Mouse (Mus musculus) ES-E14 (cell line): Measurements from ENCODE around the gene 1700029P11Rik. TPM values are rescaled to one million over a fixed set of nuclear protein-coding genes. Genes with fewer than 3 reads are reported as not detected.

Experiments used
- DNase-seq: peaks from one replicate; pipeline ENCODE4 v3.0.0-alpha.2; 2013; ENCODE audit warnings: low read depth, low spot score
- H3K27ac ChIP-seq: 2 replicates; pipeline ENCODE4 v1.5.1; 2012; ENCODE audit warnings: low read depth, mild to moderate bottlenecking, low read length, moderate library complexity, mixed read lengths; ENCODE audit not compliant: poor library complexity, insufficient read depth, severe bottlenecking
- H3K36me3 ChIP-seq: 2 replicates; pipeline ENCODE4 v1.6.1; 2012; ENCODE audit warnings: mild to moderate bottlenecking, low read length, moderate library complexity, mixed read lengths; ENCODE audit not compliant: control insufficient read depth, poor library complexity, insufficient read depth, severe bottlenecking
- H3K4me1 ChIP-seq, 2 experiments: fragments of 150-350 bp in 1 of 2; sonication (generic) in 1 of 2; 2 replicates each; pipeline ENCODE4 v1.6.1; 2012; ENCODE audit warnings: low read length in 2 of 2, mild to moderate bottlenecking in 1 of 2, mixed read lengths in 1 of 2; ENCODE audit not compliant: control insufficient read depth in 2 of 2, insufficient read depth in 2 of 2, poor library complexity in 1 of 2
- H3K4me3 ChIP-seq, 2 experiments: fragments of 150-350 bp in 1 of 2; sonication (generic) in 1 of 2; 2 replicates each; pipeline ENCODE4 v1.5.1; 2012; ENCODE audit warnings: low read length in 2 of 2, low read depth in 1 of 2, mild to moderate bottlenecking in 1 of 2, mixed read lengths in 1 of 2; ENCODE audit not compliant: insufficient read depth in 1 of 2, poor library complexity in 1 of 2, severe bottlenecking in 1 of 2
- H3K9ac ChIP-seq: 2 replicates; pipeline ENCODE4 v1.6.1; 2012; ENCODE audit warnings: low read depth, mild to moderate bottlenecking, low read length, mixed read lengths; ENCODE audit not compliant: poor library complexity, insufficient read depth, severe bottlenecking
- H3K9me3 ChIP-seq: fragments of 150-350 bp; sonication (generic); 2 replicates; pipeline ENCODE4 v1.6.1; 2012; ENCODE audit warnings: low read depth, mild to moderate bottlenecking, low read length; ENCODE audit not compliant: control insufficient read depth, insufficient read depth
- CHD2 ChIP-seq: IDR thresholded peaks from 2 replicates; pipeline ENCODE4 v1.6.1; 2014; ENCODE audit warnings: mild to moderate bottlenecking, low read depth, low read length, inconsistent platforms
- HCFC1 ChIP-seq: IDR thresholded peaks from 2 replicates; pipeline ENCODE4 v1.6.1; 2012; ENCODE audit warnings: low read length, inconsistent platforms, borderline replicate concordance; ENCODE audit not compliant: insufficient read depth
- MAFK ChIP-seq: IDR thresholded peaks from 2 replicates; pipeline ENCODE4 v1.6.1; 2014; ENCODE audit warnings: mild to moderate bottlenecking, low read depth, low read length, inconsistent platforms; ENCODE audit not compliant: insufficient read depth
- ZC3H11A ChIP-seq: IDR thresholded peaks from 2 replicates; pipeline ENCODE4 v1.6.1; 2012; ENCODE audit warnings: low read depth, mild to moderate bottlenecking, inconsistent platforms, low read length, borderline replicate concordance
- ZNF384 ChIP-seq: IDR thresholded peaks from 2 replicates; pipeline ENCODE4 v1.6.1; 2012; ENCODE audit warnings: low read depth, low read length, inconsistent platforms
- in situ Hi-C, 2 experiments: fragments of 600-800 bp; cut with MboI; formaldehyde crosslinking; loops; one replicate each; pipeline ENCODE4 v1.15.1; 2025; ENCODE audit warnings: low sequenced_read_pairs in 2 of 2, inconsistent platforms in 1 of 2; ENCODE audit not compliant: unreplicated experiment in 2 of 2
- total RNA-seq: library from RNA; depleted of rRNA; stranded (reverse); fragments of 300-350 nt; gene quantifications from 2 replicates; pipeline ENCODE4 v1.2.3, GENCODE M21; 2012

The 1700029P11Rik gene
- total RNA-seq, 1 experiment = 29.9 TPM

DNA sequence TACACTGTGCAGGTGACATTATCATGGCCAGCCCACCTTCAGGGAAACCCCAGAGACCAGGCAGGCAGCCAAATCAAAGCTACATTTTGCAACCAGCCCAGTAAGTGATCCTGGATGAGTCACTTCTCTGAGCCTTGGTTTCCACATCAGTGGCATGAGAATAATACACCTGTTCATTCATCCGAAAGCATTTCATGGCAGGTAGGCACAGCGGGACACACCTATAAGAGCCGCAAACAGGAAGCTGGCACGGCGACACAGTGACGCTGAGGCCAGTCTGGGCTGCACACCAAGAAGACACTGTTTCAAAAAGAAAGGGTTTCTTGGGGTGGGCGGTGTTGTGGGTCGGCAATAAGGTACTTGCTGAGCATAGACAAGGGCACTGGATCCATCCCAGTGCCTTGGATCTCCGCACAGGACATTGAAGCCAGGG lies 26.2 kb upstream of the 1700029P11Rik start:
- no peak overlapping the region for H3K27ac ChIP-seq
- TF ChIP-seq MAFK = no peak
- no peak for TF ChIP-seq HCFC1
- TF ChIP-seq CHD2 = no peak
- TF ChIP-seq ZC3H11A = no peak
- no peak for TF ChIP-seq ZNF384
- H3K9me3 ChIP-seq = no peaks in the 10 kb centered on the region
- peaks cover 80% of the 10 kb centered on the region for H3K36me3 ChIP-seq
- no peak overlapping the region for H3K9ac ChIP-seq
- in situ Hi-C loops = loop anchor here in 1 of 2 experiments (5.0 kb wide), 1 partner anchor 33 kb away; the partner anchor contains the start of gene Xrcc6
- no peak overlapping the region for H3K4me3 ChIP-seq
- DNase-seq = no peak
- peaks cover 2 to 15% of the 10 kb centered on the region in 2 experiments; a peak in 2 of 4 replicates for H3K4me1 ChIP-seq

DNA sequence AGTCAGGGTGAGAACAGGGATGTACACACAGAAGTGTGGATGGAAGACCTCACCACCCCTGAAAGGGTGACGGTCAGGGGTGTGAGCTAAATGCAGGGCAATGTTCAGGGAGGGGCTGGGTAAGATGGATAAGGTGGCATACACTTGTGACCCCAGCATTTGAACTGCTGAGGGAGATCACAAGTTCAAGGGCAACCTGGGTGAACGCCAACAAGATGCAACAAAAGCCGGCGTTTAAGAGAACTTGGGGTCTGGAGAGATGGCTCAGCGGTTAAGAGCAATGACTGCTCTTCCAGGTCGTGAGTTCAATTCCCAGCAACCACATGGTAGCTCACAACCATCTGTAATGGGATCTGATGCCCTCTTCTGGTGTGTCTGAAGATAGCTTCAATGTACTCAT lies 25.6 kb upstream of the 1700029P11Rik start:
- no peak for DNase-seq
- peaks cover 2 to 12% of the 10 kb centered on the region in 2 experiments; a peak in 2 of 4 replicates for H3K4me1 ChIP-seq
- in situ Hi-C loops = loop anchor here in 1 of 2 experiments (5.0 kb wide), 1 partner anchor 33 kb away; the partner anchor contains the start of gene Xrcc6
- H3K9me3 ChIP-seq = no peaks in the 10 kb centered on the region
- H3K36me3 ChIP-seq = peaks cover 80% of the 10 kb centered on the region
- H3K4me3 ChIP-seq = no peak overlapping the region
- TF ChIP-seq HCFC1 (no peak), CHD2 (no peak), ZC3H11A (no peak), MAFK (no peak)
- no peak overlapping the region for H3K27ac ChIP-seq
- no peak overlapping the region for H3K9ac ChIP-seq

DNA sequence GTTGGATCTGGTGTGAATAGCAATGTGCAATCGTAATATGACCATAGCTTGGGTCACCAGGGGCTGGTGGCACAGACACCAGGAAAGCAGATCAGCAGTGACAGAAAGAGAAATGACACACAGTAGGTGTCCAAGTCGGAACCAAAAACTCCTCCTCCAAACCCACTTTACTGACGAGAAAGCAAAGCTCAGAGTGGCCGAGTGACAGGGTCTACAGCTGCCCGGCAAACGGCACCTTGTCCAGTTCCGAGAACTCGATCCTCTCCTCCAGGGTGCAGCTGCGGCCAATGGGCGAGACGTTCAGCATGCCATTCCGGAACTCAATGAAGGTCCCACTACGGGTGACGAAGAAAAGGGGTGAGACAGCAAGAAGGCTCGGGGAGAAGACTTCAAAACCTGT lies 24.9 kb upstream of the 1700029P11Rik start:
- no peak for DNase-seq
- H3K4me1 ChIP-seq = peaks cover 2 to 10% of the 10 kb centered on the region in 2 experiments; a peak in 2 of 4 replicates
- no peak overlapping the region for H3K9ac ChIP-seq
- no peak overlapping the region for H3K4me3 ChIP-seq
- H3K9me3 ChIP-seq = no peaks in the 10 kb centered on the region
- H3K27ac ChIP-seq = no peak overlapping the region
- TF ChIP-seq HCFC1 = no peak
- no peak for TF ChIP-seq CHD2
- no peak for TF ChIP-seq ZNF384
- TF ChIP-seq ZC3H11A = no peak
- no peak for TF ChIP-seq MAFK
- peaks cover 75% of the 10 kb centered on the region for H3K36me3 ChIP-seq
- in situ Hi-C loops = no loop called here

DNA sequence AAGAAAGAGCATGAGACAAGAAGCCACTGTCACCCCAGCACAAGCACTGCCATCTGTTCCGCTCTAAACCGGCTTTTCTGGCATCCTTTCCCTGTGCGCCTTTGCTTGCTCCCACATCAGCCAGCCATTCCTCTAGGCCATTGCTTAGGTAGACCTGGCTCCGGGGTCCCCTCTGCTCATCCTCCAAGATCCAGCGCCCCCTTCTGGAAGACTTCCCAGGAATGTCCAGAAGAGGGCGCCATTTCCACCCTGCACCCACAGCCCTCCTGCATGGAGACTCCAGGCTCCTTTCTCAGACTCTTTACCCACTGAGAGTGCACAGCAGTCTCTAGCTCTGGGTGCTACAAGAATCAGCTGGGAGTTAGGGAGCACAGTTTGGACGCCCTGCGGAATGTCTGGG lies 23.9 kb upstream of the 1700029P11Rik start:
- Histone ChIP-seq H3K36me3 (peaks cover 64% of the 10 kb centered on the region), H3K9me3 (no peaks in the 10 kb centered on the region), H3K27ac (no peak overlapping the region), H3K4me1 (peaks cover 5 to 11% of the 10 kb centered on the region in 2 experiments; a peak in 3 of 4 replicates), H3K9ac (no peak overlapping the region), H3K4me3 (no peak overlapping the region)
- in situ Hi-C loops = no loop called here
- peak; percentile 84 for DNase-seq
- TF ChIP-seq MAFK (no peak), HCFC1 (no peak), ZC3H11A (peak; percentile 57), ZNF384 (no peak), CHD2 (no peak)

DNA sequence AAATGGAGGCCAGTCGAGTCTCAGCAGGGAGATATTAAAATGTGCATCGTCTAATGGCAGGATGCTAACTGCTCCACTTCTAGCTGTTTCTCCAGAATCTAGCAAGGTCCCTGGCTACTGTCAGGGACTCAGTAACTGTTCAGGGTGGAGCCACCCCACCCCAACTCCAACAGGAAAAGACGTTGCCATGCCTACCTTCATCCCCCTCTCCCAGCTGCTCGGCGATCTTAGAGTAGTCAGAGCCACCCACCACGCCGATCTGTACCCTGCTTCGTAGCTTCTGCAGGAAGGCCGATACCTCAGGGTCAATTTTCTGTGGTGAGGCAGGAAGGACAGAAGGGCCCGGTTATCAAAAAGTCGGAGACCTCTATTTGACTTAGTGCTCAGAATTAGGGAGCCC lies 22.7 kb upstream of the 1700029P11Rik start:
- TF ChIP-seq ZNF384 (no peak), HCFC1 (no peak), MAFK (no peak), CHD2 (no peak), ZC3H11A (no peak)
- Histone ChIP-seq H3K9ac (no peak overlapping the region), H3K9me3 (no peaks in the 10 kb centered on the region), H3K4me1 (peaks cover 5 to 13% of the 10 kb centered on the region in 2 experiments; a peak in 3 of 4 replicates), H3K27ac (no peak overlapping the region), H3K36me3 (peaks cover 53% of the 10 kb centered on the region), H3K4me3 (no peak overlapping the region; a peak in 1 of 4 replicates)
- no peak for DNase-seq
- in situ Hi-C loops = no loop called here
